Mouse (Mus musculus) MEL (cell line): ENCODE measurements around the gene Mcrip2.

ENCODE experiments used
- CTCF ChIP-seq, 3 experiments: IDR thresholded peaks in 2 of 3; conservative IDR thresholded peaks in 1 of 3; 2 replicates each; pipeline ENCODE4 v1.5.1; 2011 to 2012; ENCODE audit warnings: low read length in 3 of 3, low read depth in 2 of 3, mild to moderate bottlenecking in 2 of 3, improper control_type of control experiment in 1 of 3, inconsistent platforms in 1 of 3, mixed read lengths in 1 of 3, moderate library complexity in 1 of 3; ENCODE audit not compliant: control insufficient read depth in 1 of 3, insufficient read depth in 1 of 3, poor library complexity in 1 of 3, severe bottlenecking in 1 of 3
- ELF1 ChIP-seq: IDR thresholded peaks from 2 replicates; pipeline ENCODE4 v1.6.1; 2014; ENCODE audit warnings: low read depth, mild to moderate bottlenecking, inconsistent platforms, low read length, improper control_type of control experiment, moderate library complexity
- EP300 ChIP-seq, 2 experiments: IDR thresholded peaks; 2 replicates each; pipeline ENCODE4 v1.6.1; 2011; ENCODE audit warnings: improper control_type of control experiment in 2 of 2, low read length in 2 of 2, low read depth in 1 of 2, mild to moderate bottlenecking in 1 of 2
- MXI1 ChIP-seq: IDR thresholded peaks from 2 replicates; pipeline ENCODE4 v1.6.1; 2011; ENCODE audit warnings: mild to moderate bottlenecking, low read depth, low read length, improper control_type of control experiment
- NELFE ChIP-seq: IDR thresholded peaks from 2 replicates; pipeline ENCODE4 v1.6.1; 2011; ENCODE audit warnings: low read depth, low read length, improper control_type of control experiment
- POLR2A ChIP-seq, 2 experiments: IDR thresholded peaks; 2 replicates each; pipeline ENCODE4 v1.6.1; 2011 to 2012; ENCODE audit warnings: low read length in 2 of 2, mild to moderate bottlenecking in 2 of 2, control low read depth in 1 of 2, improper control_type of control experiment in 1 of 2, low read depth in 1 of 2, moderate library complexity in 1 of 2; ENCODE audit not compliant: control insufficient read depth in 1 of 2, insufficient read depth in 1 of 2, poor library complexity in 1 of 2
- POLR2AphosphoS5 ChIP-seq: IDR thresholded peaks from 2 replicates; pipeline ENCODE4 v1.6.1; 2012; ENCODE audit warnings: low read depth, borderline replicate concordance, mild to moderate bottlenecking, inconsistent platforms, low read length, moderate library complexity, mixed read lengths

GRCm38 (mm10) chr17:25843636-25844395 lies 24.7 kb downstream of the Mcrip2 start:
- TF ChIP-seq POLR2AphosphoS5 (no peak), NELFE (no peak), EP300 (IDR thresholded peaks at IDR 0.05; ENCODE audit: low read depth in 1 of 2, low read length in 2 of 2) (no peak), CTCF (IDR thresholded peaks at IDR 0.05 in 2 of 3, conservative IDR thresholded peaks at IDR 0.05 in 1 of 3; ENCODE audit: control insufficient read depth in 1 of 3, insufficient read depth in 1 of 3, low read depth in 2 of 3, low read length in 3 of 3, poor library complexity in 1 of 3, severe bottlenecking in 1 of 3) (no peak), POLR2A (IDR thresholded peaks at IDR 0.05; ENCODE audit: control insufficient read depth in 1 of 2, insufficient read depth in 1 of 2, low read depth in 1 of 2, low read length in 2 of 2, poor library complexity in 1 of 2) (no peak), MXI1 (no peak), ELF1 (no peak)
